Mouse (Mus musculus): ENCODE measurements around the gene Dusp3. TPM values are rescaled to one million over a fixed set of nuclear protein-coding genes. Genes with fewer than 3 reads are reported as not detected.
A peak's percentile ranks its signal among the peaks of the same experiment; 100 is the strongest.
"Not testable (repeated sequence)": the region's sequence is repeated elsewhere in the genome, so short reads cannot be mapped to it uniquely, and the experiment has no call there.

The Dusp3 gene
- total RNA-seq, 4 experiments from 2014 or later, result 107 to 186 (median 147) TPM

DNA sequence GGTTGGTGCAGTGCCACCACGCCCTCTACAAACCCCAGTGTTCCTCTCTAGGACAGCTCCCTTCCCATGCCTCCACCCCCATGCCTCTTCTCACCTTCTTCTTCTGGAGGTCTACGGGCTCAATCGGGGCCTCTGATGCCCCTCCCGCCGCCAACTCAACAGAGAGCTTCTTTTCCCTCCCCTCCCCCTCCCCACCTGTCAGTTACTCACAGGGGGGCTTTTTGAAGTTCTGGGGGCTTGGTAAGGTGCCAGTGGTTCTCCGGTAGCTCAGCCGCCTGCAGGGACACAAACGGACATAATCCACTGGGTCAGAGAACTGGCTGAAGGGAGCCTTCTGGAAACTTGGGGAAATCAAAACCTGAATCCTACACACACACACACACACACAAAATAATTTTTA, 24.7 kb upstream of the Dusp3 start:
- DNase-seq (ENCODE audit: low spot score), result no peak

- DNase-seq (ENCODE audit: low spot score), result no peak
Measured at GRCm38 (mm10) chr11:102010140-102010539, 23.3 kb upstream of the Dusp3 start.

DNA sequence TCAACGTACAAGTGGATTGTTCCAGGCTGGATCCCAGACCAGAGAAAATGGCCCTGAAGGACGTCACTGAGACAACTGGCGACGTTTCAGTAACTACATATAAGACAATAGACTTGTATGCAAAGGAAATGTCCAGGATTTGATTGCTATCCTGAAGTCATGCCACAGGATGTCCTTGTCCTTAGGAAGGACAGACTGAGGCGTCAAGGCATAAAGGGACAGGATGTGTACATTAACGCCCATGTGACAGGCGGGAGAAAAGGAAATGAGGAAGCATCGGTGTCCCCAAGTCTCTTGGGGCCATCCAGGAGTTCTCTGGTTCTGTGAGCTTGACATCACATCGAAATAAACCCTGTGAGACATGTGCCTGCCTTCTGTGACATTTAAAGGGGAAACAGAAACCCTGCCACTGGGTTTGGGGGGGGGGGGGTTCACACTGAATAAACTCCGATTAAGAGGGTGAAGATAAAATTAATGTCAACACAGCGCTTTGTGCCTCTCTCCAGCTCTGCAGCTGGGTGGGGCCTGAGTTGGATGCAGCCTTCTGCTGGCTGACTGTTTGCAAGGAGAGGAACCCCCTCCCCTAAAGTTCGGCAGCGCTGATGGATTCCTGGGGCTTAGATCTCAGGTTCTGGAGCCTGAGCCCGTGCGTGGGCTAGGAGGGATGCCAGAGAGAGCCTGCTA, 22.3 kb upstream of the Dusp3 start:
- DNase-seq (ENCODE audit: low spot score), result no peak

GRCm38 (mm10) chr11:102008372-102008771, 21.6 kb upstream of the Dusp3 start:
- no peak for DNase-seq (ENCODE audit: low spot score)

GRCm38 (mm10) chr11:102006688-102007087, 19.9 kb upstream of the Dusp3 start:
- DNase-seq (ENCODE audit: low spot score), result no peak

GRCm38 (mm10) chr11:102006271-102006670, 19.5 kb upstream of the Dusp3 start:
- no peak for DNase-seq (ENCODE audit: low spot score)

- no peak for DNase-seq (ENCODE audit: low spot score)
Measured at GRCm38 (mm10) chr11:102004251-102004650, 17.4 kb upstream of the Dusp3 start.

GRCm38 (mm10) chr11:101999466-101999865, 12.7 kb upstream of the Dusp3 start:
- DNase-seq (ENCODE audit: low spot score), result no peak

DNA sequence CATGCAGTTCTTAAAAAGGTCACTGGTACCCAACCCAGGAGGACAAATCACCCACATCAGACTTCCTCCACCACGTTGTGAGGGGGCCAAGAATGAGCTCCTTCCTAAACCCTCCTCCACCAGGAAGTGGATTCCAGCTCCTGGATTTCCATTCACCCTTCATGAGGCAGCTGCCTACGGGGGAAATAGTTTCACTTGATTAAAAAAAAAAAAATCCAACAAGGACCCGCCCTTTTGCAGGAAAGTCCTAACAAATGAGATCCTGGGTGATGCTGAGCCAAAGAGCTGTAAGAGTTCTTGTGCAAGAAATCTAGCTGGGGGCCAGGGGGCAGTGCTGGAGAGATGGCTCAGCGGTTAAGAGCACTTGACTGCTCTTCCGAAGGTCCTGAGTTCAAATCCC, 11.4 kb upstream of the Dusp3 start:
- DNase-seq (ENCODE audit: low spot score), result peak; percentile 71

DNA sequence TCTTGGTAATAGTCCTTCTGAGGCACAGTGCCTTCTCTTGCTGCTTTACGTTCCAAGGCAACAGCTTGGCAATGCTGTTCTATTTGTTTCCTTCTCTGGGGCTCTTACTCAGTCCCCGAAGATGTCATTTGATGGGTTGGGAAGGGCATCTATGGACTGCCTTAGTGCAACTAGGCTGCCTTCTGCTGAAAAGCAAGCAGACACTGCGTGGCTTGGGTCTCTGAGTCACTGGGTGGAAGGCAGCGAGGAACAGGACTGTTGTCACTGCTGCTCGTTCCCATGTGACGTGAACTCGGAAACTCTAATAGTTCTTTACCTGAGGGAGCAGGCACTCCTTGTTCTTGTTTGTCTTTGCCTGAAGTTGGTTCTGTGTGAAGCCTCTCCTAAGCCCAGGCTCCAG, 9.1 kb upstream of the Dusp3 start:
- DNase-seq (ENCODE audit: low spot score), result no peak

- peak; percentile 41 for DNase-seq (ENCODE audit: low spot score)
Measured at GRCm38 (mm10) chr11:101994100-101994499, 7.3 kb upstream of the Dusp3 start.

- no peak for DNase-seq (ENCODE audit: low spot score)
Measured at GRCm38 (mm10) chr11:101992411-101992810, 5.6 kb upstream of the Dusp3 start.

- DNase-seq (ENCODE audit: low spot score), result no peak
Measured at GRCm38 (mm10) chr11:101991813-101992212, 5.0 kb upstream of the Dusp3 start.

DNA sequence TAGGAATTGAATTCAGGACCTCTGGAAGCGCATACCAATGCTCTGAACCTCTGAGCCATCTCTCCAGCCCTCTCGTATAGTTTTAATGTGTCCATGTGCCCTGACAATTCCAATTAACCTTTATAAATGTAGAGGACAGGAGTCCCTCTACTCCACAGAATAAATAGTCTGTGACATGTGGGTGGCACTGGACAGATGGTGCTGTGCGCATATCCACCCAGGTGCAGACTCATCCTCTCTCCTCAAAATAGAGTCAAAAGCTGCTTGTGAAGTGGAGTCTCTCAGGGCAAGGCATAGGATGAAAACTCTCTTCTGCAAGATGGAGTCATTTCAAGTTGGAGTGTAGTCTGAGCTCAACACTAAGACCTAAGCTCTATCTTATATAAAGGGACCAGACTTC, 3.4 kb upstream of the Dusp3 start:
- DNase-seq (ENCODE audit: low spot score), result no peak

DNA sequence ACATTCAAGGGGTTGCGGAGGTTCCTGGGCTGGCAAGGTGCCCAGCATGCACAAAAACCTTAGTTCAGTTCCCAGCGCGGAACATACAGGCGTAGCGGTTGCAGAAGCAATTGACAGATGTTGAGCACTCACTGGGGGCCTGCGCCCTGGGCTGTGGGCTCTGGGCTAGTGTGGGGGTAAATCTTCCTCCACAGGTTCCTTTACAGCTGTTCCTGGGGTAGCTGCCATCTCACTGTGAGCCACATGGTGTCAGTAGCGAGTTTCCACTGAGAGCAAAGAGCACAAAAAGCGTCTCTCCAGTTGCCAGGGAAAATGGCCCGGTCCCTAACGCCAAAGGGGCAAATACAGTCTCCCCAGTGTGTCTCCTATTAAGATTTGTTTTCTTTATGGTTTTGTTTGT, 823 bp downstream of the Dusp3 start:
- peak; percentile 93 for DNase-seq (ENCODE audit: low spot score)

GRCm38 (mm10) chr11:101985450-101985849, 1.4 kb downstream of the Dusp3 start:
- not testable (repeated sequence) for DNase-seq (ENCODE audit: low spot score)

DNA sequence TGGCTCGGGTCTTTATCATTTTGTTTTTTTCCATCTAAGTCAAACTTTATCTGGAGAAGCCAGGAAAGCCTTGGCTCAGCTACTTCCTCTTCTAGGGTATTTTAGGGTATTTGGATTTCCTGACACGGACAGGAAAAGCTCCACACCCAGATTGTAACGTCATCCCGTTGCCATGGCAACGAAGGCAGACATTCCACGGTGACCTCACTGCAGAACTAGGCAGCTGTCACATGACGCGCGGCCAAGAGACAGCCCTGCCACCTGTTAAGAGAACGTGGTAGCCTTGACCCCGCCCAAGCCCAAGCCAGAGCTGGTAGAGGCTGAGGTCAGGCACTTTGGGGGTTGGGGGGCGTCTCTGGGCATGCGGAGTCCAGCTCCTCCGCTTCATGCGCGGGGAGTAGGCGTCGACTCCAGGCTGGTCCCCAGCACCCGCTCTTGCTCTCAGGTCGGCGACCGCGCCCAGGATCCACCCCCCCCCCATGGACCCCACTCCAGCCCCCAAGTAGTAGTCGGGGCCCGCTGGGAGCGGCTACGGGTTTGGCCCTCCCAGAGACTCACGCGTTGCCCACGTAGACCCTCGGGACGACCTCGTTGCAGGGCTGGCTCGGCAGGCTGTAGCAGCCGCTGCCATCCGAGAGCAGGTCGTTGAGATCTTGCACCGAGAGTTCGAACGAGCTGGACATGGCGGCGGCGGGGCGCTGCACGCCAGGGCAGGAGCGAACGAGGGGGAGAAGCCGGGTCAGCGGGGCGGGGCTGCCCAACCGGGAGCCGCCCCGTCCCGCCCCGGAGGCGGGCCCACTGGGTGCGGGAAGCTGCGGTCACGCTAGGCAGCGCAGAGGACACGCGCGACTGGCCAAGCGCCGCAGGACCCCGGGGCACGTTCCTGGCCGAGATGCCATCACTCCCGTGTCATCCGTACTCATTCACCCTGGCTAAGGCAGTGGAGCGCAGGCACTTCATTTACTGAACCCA, 2.5 kb downstream of the Dusp3 start, which contains the start of gene Cfap97d1:
Gene Cfap97d1 (plus strand): TSS at position 226 of the 972 bp plus-strand sequence.
- peak; percentile 98 for DNase-seq (ENCODE audit: low spot score)

DNA sequence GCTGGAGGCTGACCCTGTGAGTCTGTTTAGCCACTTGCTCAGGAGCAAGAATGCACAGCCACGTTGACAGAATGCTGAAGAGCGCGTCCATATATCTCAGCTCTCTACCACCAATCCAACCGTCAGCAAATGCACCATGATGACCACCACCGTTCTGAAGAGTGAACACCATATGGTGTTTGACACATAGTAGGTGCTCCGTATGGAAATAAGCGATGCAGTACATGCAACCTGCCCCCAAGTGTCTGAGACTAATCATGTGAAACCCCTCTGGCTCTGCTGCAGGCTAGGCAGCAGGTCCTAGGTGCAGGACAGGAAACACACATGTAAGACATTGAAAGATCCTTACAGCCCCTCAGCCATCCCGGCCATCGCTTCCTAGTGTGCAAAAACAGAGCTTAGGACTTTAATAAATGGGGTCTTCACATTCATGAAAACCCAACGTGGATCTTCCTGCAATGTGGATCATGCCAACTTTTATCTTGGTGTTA, 3.3 kb downstream of the Dusp3 start:
- DNase-seq (ENCODE audit: low spot score), result peak; percentile 29

GRCm38 (mm10) chr11:101982981-101983411, 3.8 kb downstream of the Dusp3 start:
- DNase-seq (ENCODE audit: low spot score), result peak; percentile 43

DNA sequence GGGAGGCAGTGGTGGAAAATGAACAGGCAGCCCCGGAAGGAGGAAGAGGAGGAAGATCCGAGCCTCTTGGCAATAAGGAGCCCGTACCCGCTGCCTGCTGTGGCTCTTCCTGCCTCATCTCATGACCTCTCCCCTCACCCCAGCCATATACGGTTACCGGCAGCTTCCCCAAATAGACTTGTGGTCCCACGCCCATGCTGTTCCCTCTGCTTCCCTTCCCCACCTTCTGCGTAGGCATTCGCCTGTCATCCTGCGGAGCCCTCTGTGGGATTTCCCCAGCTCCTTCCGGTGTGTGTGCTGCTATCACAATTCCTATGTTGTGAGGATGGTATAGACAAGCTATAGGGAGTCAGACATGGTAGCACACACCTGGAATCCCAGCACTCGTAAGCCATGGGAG, 5.0 kb downstream of the Dusp3 start:
- peak; percentile 62 for DNase-seq (ENCODE audit: low spot score)

DNA sequence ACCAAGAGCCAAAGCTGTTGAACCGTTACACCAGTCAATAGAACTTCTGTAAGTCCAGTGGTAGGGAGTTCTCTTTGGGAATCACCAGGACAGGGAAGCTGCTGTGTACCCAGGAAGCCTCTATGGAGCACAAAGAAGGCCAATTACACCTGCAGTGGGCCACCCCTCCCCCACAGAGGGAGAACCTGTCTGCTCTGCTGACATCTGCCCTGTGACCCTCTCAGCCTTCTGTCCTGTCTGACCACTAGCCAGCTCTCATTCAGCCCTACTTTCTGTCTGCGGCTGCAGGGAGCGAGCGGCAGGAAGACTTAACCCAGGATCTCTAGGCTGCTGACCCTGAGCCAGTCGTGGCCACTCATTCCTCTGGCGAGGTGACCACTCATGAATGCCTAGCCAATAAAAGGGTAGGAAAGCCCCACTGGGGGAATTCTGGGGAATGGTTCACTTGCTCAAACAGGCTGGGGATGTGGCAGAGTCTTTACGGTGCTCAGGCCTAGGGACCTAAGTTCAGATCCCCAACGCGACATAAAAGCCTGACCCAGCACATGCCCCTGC, 6.1 kb downstream of the Dusp3 start:
- DNase-seq (ENCODE audit: low spot score), result no peak

GRCm38 (mm10) chr11:101979140-101979539, 7.7 kb downstream of the Dusp3 start:
- DNase-seq (ENCODE audit: low spot score), result no peak
